Mouse (Mus musculus) gastrocnemius, adult 2 months (tissue): ENCODE measurements around the gene Tubb2b. TPM values are rescaled to one million over a fixed set of nuclear protein-coding genes. Genes with fewer than 3 reads are reported as not detected.

Experiments used
- DNase-seq: peaks from one replicate; pipeline ENCODE4 v3.0.0; 2022
- H3K27ac ChIP-seq: fragments of 200-600 bp; 2 replicates; pipeline ENCODE4 v1.8.1; 2022; ENCODE audit warnings: mild to moderate bottlenecking
- H3K4me3 ChIP-seq: fragments of 200-600 bp; 2 replicates; pipeline ENCODE4 v1.8.1; 2022; ENCODE audit warnings: mild to moderate bottlenecking, moderate library complexity
- CTCF ChIP-seq: fragments of 200-600 bp; IDR thresholded peaks from 2 replicates; pipeline ENCODE4 v1.8.1; 2022; ENCODE audit warnings: antibody characterized with exemption, mild to moderate bottlenecking, moderate library complexity
- intact Hi-C: fragments of 180-260 bp; cut with DNase I; formaldehyde crosslinking; loops from one replicate; pipeline ENCODE4 v1.15.1; 2025
- long read RNA-seq, 2 experiments: library from polyadenylated mRNA; stranded (forward); transcript quantifications; one replicate each; pipeline ENCODE4 v2.0.0; 2021
- total RNA-seq, 2 experiments: library from RNA; stranded (reverse); gene quantifications; 2 replicates each; pipeline ENCODE4 v1.2.3; 2021

Gene Tubb2b
- total RNA-seq: 1 to 10 TPM; 1.5 to 3.2 TPM
- long read RNA-seq, experiment 1, partial matches to known transcripts: 0 of 2 reads
- long read RNA-seq, experiment 1, other reads (novel, unspliced or antisense): 1 of 2 reads
- long read RNA-seq, experiment 2: 0 reads

GRCm38 (mm10) chr13:34130226-34130731 is at the start of gene Tubb2b:
Tubb2b (minus strand) TSS chr13:34130466.
- H3K27ac ChIP-seq: peak within 1 kb of the TSS; percentile 63
- H3K4me3 ChIP-seq: peak within 1 kb of the TSS; percentile 78
- no peak for TF ChIP-seq CTCF
- intact Hi-C loops: no loop called here
- DNase-seq: peak; percentile 53

GRCm38 (mm10) chr13:34174025-34174424 is 43.8 kb upstream of the Tubb2b start:
- H3K27ac ChIP-seq: no peak overlapping the region
- no peak for DNase-seq
- TF ChIP-seq CTCF: no peak
- intact Hi-C loops: no loop called here
- no peak overlapping the region for H3K4me3 ChIP-seq

GRCm38 (mm10) chr13:34163304-34163975 is 33.2 kb upstream of the Tubb2b start:
- DNase-seq: no peak
- no peak for TF ChIP-seq CTCF
- Histone ChIP-seq H3K27ac (peak overlapping the region; percentile 97), H3K4me3 (peak overlapping the region; percentile 97)
- intact Hi-C loops: no loop called here

- TF ChIP-seq CTCF: no peak
- peak within 1 kb of the TSS; percentile 97 for H3K27ac ChIP-seq
- peak within 1 kb of the TSS; percentile 97 for H3K4me3 ChIP-seq
- intact Hi-C loops: no loop called here
- peak; percentile 96 for DNase-seq
These were observed 32.4 kb upstream of the Tubb2b start, which contains the start of gene Psmg4 for GRCm38 (mm10) chr13:34162491-34163303. Psmg4 (plus strand) TSS chr13:34162964.

GRCm38 (mm10) chr13:34159926-34160325 is 29.7 kb upstream of the Tubb2b start:
- intact Hi-C loops: loop anchor here (10.0 kb wide), 1 partner anchor 205 kb away; no protein-coding TSS in a partner anchor
- Histone ChIP-seq H3K4me3 (no peak overlapping the region), H3K27ac (no peak overlapping the region)
- no peak for DNase-seq
- TF ChIP-seq CTCF: no peak

GRCm38 (mm10) chr13:34157596-34158157 is 27.4 kb upstream of the Tubb2b start:
- no peak overlapping the region for H3K27ac ChIP-seq
- H3K4me3 ChIP-seq: no peak overlapping the region
- DNase-seq: no peak
- intact Hi-C loops: loop anchor here (10.0 kb wide), 1 partner anchor 203 kb away; no protein-coding TSS in a partner anchor
- TF ChIP-seq CTCF: no peak

- no peak for DNase-seq
- TF ChIP-seq CTCF: no peak
- Histone ChIP-seq H3K27ac (no peak overlapping the region), H3K4me3 (no peak overlapping the region)
- intact Hi-C loops: loop anchor here (10.0 kb wide), 1 partner anchor 202 kb away; no protein-coding TSS in a partner anchor
These were observed 26.5 kb upstream of the Tubb2b start for GRCm38 (mm10) chr13:34156840-34157185.

- DNase-seq: no peak
- no peak for TF ChIP-seq CTCF
- intact Hi-C loops: loop anchor here (10.0 kb wide), 1 partner anchor 201 kb away; no protein-coding TSS in a partner anchor
- Histone ChIP-seq H3K4me3 (no peak overlapping the region), H3K27ac (no peak overlapping the region; the same call in 1 of the 2 replicates)
These were observed 26.0 kb upstream of the Tubb2b start for GRCm38 (mm10) chr13:34156133-34156839.

GRCm38 (mm10) chr13:34154931-34155272 is 24.6 kb upstream of the Tubb2b start:
- DNase-seq: peak; percentile 59
- Histone ChIP-seq H3K27ac (peak overlapping the region; percentile 71), H3K4me3 (peak overlapping the region; percentile 63)
- intact Hi-C loops: loop anchor here (1.0 to 10.0 kb wide), 3 partner anchors 76 to 200 kb away; partner anchors contain the start of gene Tubb2a
- peak; percentile 75 for TF ChIP-seq CTCF

- H3K27ac ChIP-seq: peak overlapping the region; percentile 71
- peak overlapping the region; percentile 63 for H3K4me3 ChIP-seq
- DNase-seq: peak; percentile 73
- intact Hi-C loops: loop anchor here (1.0 to 10.0 kb wide), 3 partner anchors 76 to 200 kb away; partner anchors contain the start of gene Tubb2a
- TF ChIP-seq CTCF: peak; percentile 80
These were observed 24.1 kb upstream of the Tubb2b start for GRCm38 (mm10) chr13:34154217-34154930.
